Mouse (Mus musculus): ENCODE data around the gene Strap. TPM values are rescaled to one million over a fixed set of nuclear protein-coding genes. Genes with fewer than 3 reads are reported as not detected.

Strap gene
- polyA plus RNA-seq, 2 experiments = 28.4 to 83.6 TPM

DNA sequence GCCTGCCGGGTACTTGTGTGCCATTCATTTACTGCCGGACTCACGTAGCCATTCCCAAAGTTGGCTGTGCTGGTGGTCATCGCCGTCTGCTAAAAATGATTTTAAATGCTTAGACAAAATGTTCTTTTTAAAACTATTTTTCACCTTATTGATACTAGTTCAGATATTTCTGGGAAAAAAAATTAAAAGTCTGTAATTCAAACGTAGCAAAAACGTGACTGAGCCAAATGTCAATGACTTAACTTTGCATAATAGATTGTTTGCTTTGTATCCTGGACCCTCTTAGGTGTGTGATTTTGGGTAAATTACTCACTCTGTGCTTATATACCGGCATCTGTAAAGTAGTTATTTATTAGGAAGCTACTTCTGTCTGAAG lies 20.0 kb downstream of the Strap start:
- Histone ChIP-seq H3K9me3 (ENCODE audit: control insufficient read depth, low read length) (no peaks in the 10 kb centered on the region), H3K9ac (replicated peaks) (peak overlapping the region; percentile 75), H3K36me3 (replicated peaks; ENCODE audit: control insufficient read depth, insufficient read depth, low read depth) (peaks cover 12% of the 10 kb centered on the region), H3K27ac (peak overlapping the region; percentile 63), H3K27me3 (ENCODE audit: control insufficient read depth, insufficient read depth, low read length) (no peaks in the 10 kb centered on the region), H3K4me3 (ENCODE audit: insufficient read depth in 1 of 2, low read depth in 2 of 2, low read length in 2 of 2) (peak overlapping the region; percentile 85 to 98), H3K4me2 (ENCODE audit: low read depth) (peak overlapping the region; percentile 71), H3K4me1 (replicated peaks; ENCODE audit: control insufficient read depth in 2 of 2, insufficient read depth in 2 of 2, low read length in 1 of 2) (peaks cover 0 to 4% of the 10 kb centered on the region in 2 experiments; a peak in 1 of 4 replicates)
- TF ChIP-seq EP300 (IDR thresholded peaks at IDR 0.05; ENCODE audit: low read depth) = no peak
- TF ChIP-seq CTCF (IDR thresholded peaks at IDR 0.05; ENCODE audit: low read depth) = no peak
- 4% methylated on average over 8 of the region's 8 CpGs for WGBS (ENCODE audit: insufficient replicate concordance)
- no peak for DNase-seq (ENCODE audit: low read depth in 3 of 3, low spot score in 3 of 3)
- no peak for ATAC-seq (ENCODE audit: insufficient read depth)

GRCm38 (mm10) chr6:137756310-137756709 lies 21.4 kb downstream of the Strap start:
- no peak overlapping the region for H3K4me3 ChIP-seq (ENCODE audit: insufficient read depth in 1 of 2, low read depth in 2 of 2, low read length in 2 of 2)
- no peaks in the 10 kb centered on the region for H3K27me3 ChIP-seq (ENCODE audit: control insufficient read depth, insufficient read depth, low read length)
- H3K4me2 ChIP-seq (ENCODE audit: low read depth) = no peak overlapping the region
- peaks cover 3% of the 10 kb centered on the region; the same call in 1 of the 2 replicates for H3K36me3 ChIP-seq (replicated peaks; ENCODE audit: control insufficient read depth, insufficient read depth, low read depth)
- TF ChIP-seq EP300 (IDR thresholded peaks at IDR 0.05; ENCODE audit: low read depth) (no peak), CTCF (IDR thresholded peaks at IDR 0.05; ENCODE audit: low read depth) (peak; percentile 78)
- peaks cover 0 to 4% of the 10 kb centered on the region in 2 experiments; a peak in 1 of 4 replicates for H3K4me1 ChIP-seq (replicated peaks; ENCODE audit: control insufficient read depth in 2 of 2, insufficient read depth in 2 of 2, low read length in 1 of 2)
- no peak for DNase-seq (ENCODE audit: low read depth in 3 of 3, low spot score in 3 of 3)
- H3K9me3 ChIP-seq (ENCODE audit: control insufficient read depth, low read length) = no peaks in the 10 kb centered on the region
- 51% methylated on average over 5 of the region's 5 CpGs for WGBS (ENCODE audit: insufficient replicate concordance)
- H3K9ac ChIP-seq (replicated peaks) = no peak overlapping the region
- no peak for ATAC-seq (ENCODE audit: insufficient read depth)
- H3K27ac ChIP-seq = no peak overlapping the region

DNA sequence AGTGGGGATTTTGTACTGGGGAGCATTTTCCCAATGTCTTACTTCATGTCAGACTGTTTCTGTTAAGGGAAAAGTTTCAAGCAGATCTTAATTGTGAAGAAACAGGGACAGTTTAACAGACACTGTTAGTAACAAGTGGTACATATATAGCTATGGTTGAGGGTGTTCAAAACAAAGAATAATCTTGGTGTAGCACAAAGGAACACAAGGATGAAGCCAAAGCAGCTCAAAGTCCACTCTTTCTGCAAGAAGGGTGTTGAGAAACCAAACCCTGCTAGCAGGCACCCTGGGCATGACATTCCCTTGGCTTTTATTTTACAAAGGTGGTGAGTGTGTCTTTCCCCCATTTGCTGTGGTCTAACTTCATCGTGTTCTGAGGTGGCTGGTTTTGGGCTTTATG lies 23.0 kb downstream of the Strap start:
- Histone ChIP-seq H3K9ac (replicated peaks) (no peak overlapping the region), H3K36me3 (replicated peaks; ENCODE audit: control insufficient read depth, insufficient read depth, low read depth) (no peaks in the 10 kb centered on the region), H3K9me3 (ENCODE audit: control insufficient read depth, low read length) (no peaks in the 10 kb centered on the region), H3K4me3 (ENCODE audit: insufficient read depth in 1 of 2, low read depth in 2 of 2, low read length in 2 of 2) (no peak overlapping the region), H3K27me3 (ENCODE audit: control insufficient read depth, insufficient read depth, low read length) (no peaks in the 10 kb centered on the region), H3K27ac (no peak overlapping the region), H3K4me2 (ENCODE audit: low read depth) (no peak overlapping the region), H3K4me1 (replicated peaks; ENCODE audit: control insufficient read depth in 2 of 2, insufficient read depth in 2 of 2, low read length in 1 of 2) (peaks cover 0 to 4% of the 10 kb centered on the region in 2 experiments; a peak in 1 of 4 replicates)
- ATAC-seq (ENCODE audit: insufficient read depth) (no peak), DNase-seq (ENCODE audit: low read depth in 3 of 3, low spot score in 3 of 3) (no peak)
- 57% methylated on average over 1 of the region's 1 CpGs for WGBS (ENCODE audit: insufficient replicate concordance)
- TF ChIP-seq CTCF (IDR thresholded peaks at IDR 0.05; ENCODE audit: low read depth) (no peak), EP300 (IDR thresholded peaks at IDR 0.05; ENCODE audit: low read depth) (no peak)

- DNase-seq (ENCODE audit: low read depth in 3 of 3, low spot score in 3 of 3) = no peak
- no peak for ATAC-seq (ENCODE audit: insufficient read depth)
Observed at GRCm38 (mm10) chr6:137759681-137760080, 24.8 kb downstream of the Strap start.

GRCm38 (mm10) chr6:137760966-137761365 lies 26.1 kb downstream of the Strap start:
- no peak overlapping the region for H3K4me3 ChIP-seq (ENCODE audit: insufficient read depth in 1 of 2, low read depth in 2 of 2, low read length in 2 of 2)
- H3K27ac ChIP-seq = no peak overlapping the region
- no peak for DNase-seq (ENCODE audit: low read depth in 3 of 3, low spot score in 3 of 3)
- no peak overlapping the region for H3K4me2 ChIP-seq (ENCODE audit: low read depth)
- no peaks in the 10 kb centered on the region for H3K36me3 ChIP-seq (replicated peaks; ENCODE audit: control insufficient read depth, insufficient read depth, low read depth)
- TF ChIP-seq CTCF (IDR thresholded peaks at IDR 0.05; ENCODE audit: low read depth) = no peak
- TF ChIP-seq EP300 (IDR thresholded peaks at IDR 0.05; ENCODE audit: low read depth) = no peak
- no peaks in the 10 kb centered on the region for H3K27me3 ChIP-seq (ENCODE audit: control insufficient read depth, insufficient read depth, low read length)
- no peaks in the 10 kb centered on the region for H3K9me3 ChIP-seq (ENCODE audit: control insufficient read depth, low read length)
- H3K9ac ChIP-seq (replicated peaks) = no peak overlapping the region
- no peak for ATAC-seq (ENCODE audit: insufficient read depth)
- 84% methylated on average over 15 of the region's 15 CpGs for WGBS (ENCODE audit: insufficient replicate concordance)
- no peaks in the 10 kb centered on the region for H3K4me1 ChIP-seq (replicated peaks; ENCODE audit: control insufficient read depth in 2 of 2, insufficient read depth in 2 of 2, low read length in 1 of 2)

More at GRCm38 (mm10) chr6:137759681-137760080, 24.8 kb downstream of the Strap start:
- H3K36me3 ChIP-seq (replicated peaks; ENCODE audit: control insufficient read depth, insufficient read depth, low read depth) = no peaks in the 10 kb centered on the region
- WGBS (ENCODE audit: insufficient replicate concordance) = 53% methylated on average over 8 of the region's 8 CpGs
- H3K27ac ChIP-seq = no peak overlapping the region
- no peak overlapping the region for H3K4me2 ChIP-seq (ENCODE audit: low read depth)
- TF ChIP-seq CTCF (IDR thresholded peaks at IDR 0.05; ENCODE audit: low read depth) = no peak
- TF ChIP-seq EP300 (IDR thresholded peaks at IDR 0.05; ENCODE audit: low read depth) = no peak
- no peaks in the 10 kb centered on the region for H3K27me3 ChIP-seq (ENCODE audit: control insufficient read depth, insufficient read depth, low read length)
- no peak overlapping the region for H3K9ac ChIP-seq (replicated peaks)
- 0 out of 4 replicates have a peak, but pooled peaks cover 0 to 2% of the 10 kb centered on the region in 2 experiments for H3K4me1 ChIP-seq (replicated peaks; ENCODE audit: control insufficient read depth in 2 of 2, insufficient read depth in 2 of 2, low read length in 1 of 2)
- no peaks in the 10 kb centered on the region for H3K9me3 ChIP-seq (ENCODE audit: control insufficient read depth, low read length)
- no peak overlapping the region for H3K4me3 ChIP-seq (ENCODE audit: insufficient read depth in 1 of 2, low read depth in 2 of 2, low read length in 2 of 2)

All from liver, embryonic 14.5 days (tissue).